Mouse (Mus musculus) gastrocnemius, adult 18-20 months (tissue): Measurements from ENCODE around the gene Gm13757. TPM values are rescaled to one million over a fixed set of nuclear protein-coding genes. Genes with fewer than 3 reads are reported as not detected.
"Not testable (repeated sequence)": the region's sequence is repeated elsewhere in the genome, so short reads cannot be mapped to it uniquely, and the experiment has no call there.

Experiments used
- DNase-seq: peaks from one replicate; pipeline ENCODE4 v3.0.0; 2021; ENCODE audit warnings: low spot score
- long read RNA-seq, 2 experiments: library from polyadenylated mRNA; stranded (forward); transcript quantifications; one replicate each; pipeline ENCODE4 v2.0.0; 2021
- total RNA-seq, 2 experiments: library from RNA; stranded (reverse); gene quantifications; 2 replicates each; pipeline ENCODE4 v1.2.3; 2021

Gene Gm13757
- total RNA-seq, result not detected
- long read RNA-seq, experiment 1, result 0 reads
- long read RNA-seq, experiment 2, result 0 reads

GRCm38 (mm10) chr2:88449031-88449430, at the start of gene Gm13757:
Gene Gm13757 (minus strand): TSS chr2:88449131.
- DNase-seq, result no peak

GRCm38 (mm10) chr2:88493020-88493419, 44.1 kb upstream of the Gm13757 start, which contains the start of gene Olfr1185-ps1:
Gene Olfr1185-ps1 (plus strand): TSS chr2:88493320.
- no peak for DNase-seq

- DNase-seq, result no peak
These were observed 34.4 kb upstream of the Gm13757 start, which contains the start of gene Olfr1184 for GRCm38 (mm10) chr2:88483298-88483697. Gene Olfr1184 (plus strand): TSS chr2:88483598.

GRCm38 (mm10) chr2:88454567-88454966, 5.6 kb upstream of the Gm13757 start, which contains the start of gene Olfr1183:
Gene Olfr1183 (plus strand): TSS chr2:88454867.
- not testable (repeated sequence) for DNase-seq

- DNase-seq, result no peak
These were observed 22.9 kb downstream of the Gm13757 start, which contains the start of gene Olfr1181 for GRCm38 (mm10) chr2:88426071-88426470. Gene Olfr1181 (minus strand): TSS chr2:88426171.

- DNase-seq, result no peak
These were observed 29.9 kb downstream of the Gm13757 start, which contains the start of gene Olfr1180 for GRCm38 (mm10) chr2:88419051-88419450. Gene Olfr1180 (minus strand): TSS chr2:88419151.

- DNase-seq, result no peak
These were observed 42.6 kb downstream of the Gm13757 start, which contains the start of gene Olfr1179 for GRCm38 (mm10) chr2:88406353-88406752. Gene Olfr1179 (minus strand): TSS chr2:88406453.

Other genes starting within 250 kb of the Gm13757 start
- not detected for gene Olfr1170, start 220.8 kb downstream of the Gm13757 start, total RNA-seq
- not detected for gene Olfr1173, start 169.3 kb downstream of the Gm13757 start, total RNA-seq
- not detected for gene Olfr1174-ps, start 134.0 kb downstream of the Gm13757 start, total RNA-seq
- gene Olfr1175-ps, start 121.9 kb downstream of the Gm13757 start, total RNA-seq, result not detected
- not detected for gene Olfr1176, start 112.4 kb downstream of the Gm13757 start, total RNA-seq
- not detected for gene Olfr1177-ps, start 102.6 kb downstream of the Gm13757 start, total RNA-seq
- gene Olfr1178, start 62.1 kb downstream of the Gm13757 start, total RNA-seq, result not detected
- not detected for gene Olfr1179, start 42.7 kb downstream of the Gm13757 start, total RNA-seq
- not detected for gene Olfr1180, start 30.0 kb downstream of the Gm13757 start, total RNA-seq
- not detected for gene Olfr1181, start 23.0 kb downstream of the Gm13757 start, total RNA-seq
- not detected for gene Olfr1183, start 5.7 kb upstream of the Gm13757 start, total RNA-seq
- not detected for gene Olfr1184, start 34.5 kb upstream of the Gm13757 start, total RNA-seq
- not detected for gene Olfr1185-ps1, start 44.2 kb upstream of the Gm13757 start, total RNA-seq
- not detected for gene Olfr1186, start 69.4 kb upstream of the Gm13757 start, total RNA-seq
- gene Olfr1188, start 107.8 kb upstream of the Gm13757 start, total RNA-seq, result not detected
- not detected for gene Olfr1189, start 137.3 kb upstream of the Gm13757 start, total RNA-seq
- gene Olfr1191-ps1, start 191.4 kb upstream of the Gm13757 start, total RNA-seq, result under 1 TPM in 1 of 2 experiments, not detected in 1; 0.05 TPM
- not detected for gene Olfr1192-ps1, start 199.4 kb upstream of the Gm13757 start, total RNA-seq
- gene Olfr1193, start 226.5 kb upstream of the Gm13757 start, total RNA-seq, result not detected
- gene Olfr1195, start 240.1 kb upstream of the Gm13757 start, total RNA-seq, result not detected